Mouse (Mus musculus): Measurements from ENCODE around the gene Gm29423. TPM values are rescaled to one million over a fixed set of nuclear protein-coding genes. Genes with fewer than 3 reads are reported as not detected.
"Not testable (repeated sequence)": the region's sequence is repeated elsewhere in the genome, so short reads cannot be mapped to it uniquely, and the experiment has no call there.

The Gm29423 gene
- not detected in 2 replicates for polyA plus RNA-seq (2015; fragmentation: Nextera tagmentation; extraction: Ambion mirVana)

GRCm38 (mm10) chrY:70303187-70303586 lies at the start of gene Gm29423, which contains the start of gene Gm29644:
TSS of gene Gm29423 (minus strand) at chrY:70303287.
TSS of gene Gm29644 (minus strand) at chrY:70303343.
- not testable (repeated sequence) for H3K9me3 ChIP-seq; H3K4me3 ChIP-seq; H3K27me3 ChIP-seq; H3K36me3 ChIP-seq; H3K27ac ChIP-seq; H3K4me1 ChIP-seq; H3K4me2 ChIP-seq; H3K9ac ChIP-seq; ATAC-seq (ENCODE audit: insufficient number of reproducible peaks, low FRiP score, low TSS enrichment, low read depth)
- WGBS: no CpG with 5 or more reads among the region's 2 CpGs

GRCm38 (mm10) chrY:70273542-70273941 lies 29.5 kb downstream of the Gm29423 start, which contains the start of gene Gm21118:
TSS of gene Gm21118 (minus strand) at chrY:70273642.
- H3K4me2 ChIP-seq, H3K4me1 ChIP-seq: not testable (repeated sequence)
- WGBS: no CpG with 5 or more reads among the region's 4 CpGs

More at GRCm38 (mm10) chrY:70273542-70273941, 29.5 kb downstream of the Gm29423 start, which contains the start of gene Gm21118:
- not testable (repeated sequence) for H3K4me3 ChIP-seq; H3K9ac ChIP-seq; H3K27ac ChIP-seq; H3K27me3 ChIP-seq; ATAC-seq (ENCODE audit: insufficient number of reproducible peaks, low FRiP score, low TSS enrichment, low read depth); H3K9me3 ChIP-seq; H3K36me3 ChIP-seq

Other genes with a start within 250 kb of the Gm29423 start
- not detected in 2 replicates for gene Gm21118, start 29.6 kb downstream of the Gm29423 start, polyA plus RNA-seq (2015; fragmentation: Nextera tagmentation; extraction: Ambion mirVana)
- gene Gm29644, start 56 bp upstream of the Gm29423 start, polyA plus RNA-seq (2015; fragmentation: Nextera tagmentation; extraction: Ambion mirVana): not detected in 2 replicates
- gene Gm20888, start 138.6 kb upstream of the Gm29423 start, polyA plus RNA-seq (2015; fragmentation: Nextera tagmentation; extraction: Ambion mirVana): not detected in 2 replicates